Mouse (Mus musculus) CH12.LX (cell line): ENCODE measurements at regions not wholly inside any gene's neighbourhood (a gene's known extent, or its start where the extent isn't known, plus 50 kb on each side); places are given as distances from the start of the nearest gene placed in this dataset.

Source experiments
- DNase-seq: peaks from one replicate; pipeline ENCODE4 v3.0.0-alpha.2; 2013; ENCODE audit errors: extremely low read depth
- H3K27ac ChIP-seq: 2 replicates; pipeline ENCODE4 v1.5.1; 2012; ENCODE audit warnings: low read depth, mild to moderate bottlenecking, control low read depth, moderate library complexity; ENCODE audit not compliant: insufficient read depth
- H3K27me3 ChIP-seq: replicated peaks from 2 replicates; pipeline ENCODE3; 2012; ENCODE audit warnings: inconsistent platforms
- H3K36me3 ChIP-seq, 2 experiments: replicated peaks in 1 of 2; 2 replicates each; pipeline versions ENCODE3 to v1.6.1; 2012; ENCODE audit warnings: inconsistent platforms in 1 of 2, low read length in 1 of 2, mild to moderate bottlenecking in 1 of 2, mixed read lengths in 1 of 2, moderate library complexity in 1 of 2; ENCODE audit not compliant: control insufficient read depth in 1 of 2, insufficient read depth in 1 of 2
- H3K4me1 ChIP-seq, 2 experiments: 2 replicates each; pipeline ENCODE4 v1.6.1; 2012; ENCODE audit warnings: inconsistent platforms in 1 of 2, moderate library complexity in 1 of 2; ENCODE audit not compliant: insufficient read depth in 2 of 2, control insufficient read depth in 1 of 2
- H3K4me2 ChIP-seq: 2 replicates; pipeline ENCODE4 v1.6.1; 2012; ENCODE audit warnings: low read depth, mild to moderate bottlenecking, control low read depth; ENCODE audit not compliant: poor library complexity, insufficient read depth, severe bottlenecking
- H3K4me3 ChIP-seq, 3 experiments: fragments of 150-350 bp in 1 of 3; sonication (generic) in 1 of 3; replicated peaks in 1 of 3; 2 replicates each; pipeline versions ENCODE3 to v1.5.1; 2011 to 2012; ENCODE audit warnings: low read depth in 2 of 3, low read length in 2 of 3, mild to moderate bottlenecking in 2 of 3, moderate library complexity in 2 of 3, control low read depth in 1 of 3, improper control_type of control experiment in 1 of 3, inconsistent platforms in 1 of 3, mixed read lengths in 1 of 3; ENCODE audit not compliant: poor library complexity in 1 of 3
- H3K79me2 ChIP-seq: replicated peaks from 2 replicates; pipeline ENCODE4 v1.6.1; 2012; ENCODE audit warnings: mild to moderate bottlenecking, moderate library complexity; ENCODE audit not compliant: control insufficient read depth, poor library complexity, insufficient read depth, severe bottlenecking; ENCODE audit errors: extremely low read depth
- H3K9ac ChIP-seq: 2 replicates; pipeline ENCODE4 v1.6.1; 2012; ENCODE audit warnings: low read depth, mild to moderate bottlenecking, control low read depth, moderate library complexity; ENCODE audit not compliant: insufficient read depth
- H3K9me3 ChIP-seq: replicated peaks from 2 replicates; pipeline ENCODE3; 2012; ENCODE audit warnings: low read length, inconsistent platforms, mixed read lengths
- CHD1 ChIP-seq: IDR thresholded peaks from 2 replicates; pipeline ENCODE4 v1.6.1; 2012; ENCODE audit warnings: low read depth, low read length, improper control_type of control experiment, inconsistent platforms
- CTCF ChIP-seq, 2 experiments: IDR thresholded peaks in 1 of 2; conservative IDR thresholded peaks in 1 of 2; 2 replicates each; pipeline ENCODE4 v1.5.1; 2011 to 2012; ENCODE audit warnings: low read depth in 2 of 2, low read length in 2 of 2, improper control_type of control experiment in 1 of 2, inconsistent platforms in 1 of 2, mild to moderate bottlenecking in 1 of 2, moderate library complexity in 1 of 2
- E2F4 ChIP-seq: IDR thresholded peaks from 2 replicates; pipeline ENCODE4 v1.6.1; 2011; ENCODE audit warnings: low read depth, low read length, improper control_type of control experiment; ENCODE audit not compliant: insufficient replicate concordance
- ELF1 ChIP-seq: IDR thresholded peaks from 2 replicates; pipeline ENCODE4 v1.6.1; 2014; ENCODE audit warnings: low read depth, mild to moderate bottlenecking, inconsistent platforms, low read length, improper control_type of control experiment
- EP300 ChIP-seq: IDR thresholded peaks from 2 replicates; pipeline ENCODE4 v1.6.1; 2011; ENCODE audit warnings: low read length, improper control_type of control experiment
- ETS1 ChIP-seq: conservative IDR thresholded peaks from 2 replicates; pipeline ENCODE4 v1.6.1; 2012; ENCODE audit warnings: low read depth, mild to moderate bottlenecking, inconsistent platforms, low read length, improper control_type of control experiment, moderate library complexity
- GABPA ChIP-seq: IDR thresholded peaks from 2 replicates; pipeline ENCODE4 v1.6.1; 2012; ENCODE audit warnings: low read depth, low read length, improper control_type of control experiment, inconsistent platforms; ENCODE audit not compliant: insufficient replicate concordance
- HCFC1 ChIP-seq: IDR thresholded peaks from 2 replicates; pipeline ENCODE4 v1.6.1; 2012; ENCODE audit warnings: low read depth, mild to moderate bottlenecking, inconsistent platforms, low read length, improper control_type of control experiment
- JUN ChIP-seq: IDR thresholded peaks from 2 replicates; pipeline ENCODE4 v1.6.1; 2011; ENCODE audit warnings: low read depth, mild to moderate bottlenecking, low read length, improper control_type of control experiment, moderate library complexity; ENCODE audit not compliant: insufficient read depth
- KAT2A ChIP-seq: IDR thresholded peaks from 2 replicates; pipeline ENCODE4 v1.6.1; 2012; ENCODE audit warnings: low read length, improper control_type of control experiment, inconsistent platforms; ENCODE audit not compliant: insufficient replicate concordance
- MAX ChIP-seq: IDR thresholded peaks from 2 replicates; pipeline ENCODE4 v1.6.1; 2011; ENCODE audit warnings: low read length, improper control_type of control experiment
- MAZ ChIP-seq: IDR thresholded peaks from 2 replicates; pipeline ENCODE4 v1.6.1; 2012; ENCODE audit warnings: low read depth, mild to moderate bottlenecking, inconsistent platforms, low read length, improper control_type of control experiment, moderate library complexity
- MEF2A ChIP-seq: IDR thresholded peaks from 2 replicates; pipeline ENCODE4 v1.6.1; 2014; ENCODE audit warnings: low read depth, mild to moderate bottlenecking, inconsistent platforms, low read length, improper control_type of control experiment, borderline replicate concordance
- NELFE ChIP-seq: IDR thresholded peaks from 2 replicates; pipeline ENCODE4 v1.6.1; 2011; ENCODE audit warnings: low read depth, low read length, improper control_type of control experiment
- NRF1 ChIP-seq: IDR thresholded peaks from 2 replicates; pipeline ENCODE4 v1.6.1; 2014; ENCODE audit warnings: low read depth, mild to moderate bottlenecking, inconsistent platforms, low read length, improper control_type of control experiment, moderate library complexity
- PAX5 ChIP-seq: IDR thresholded peaks from 2 replicates; pipeline ENCODE4 v1.6.1; 2012; ENCODE audit warnings: low read length, inconsistent platforms, mixed read lengths
- POLR2A ChIP-seq: IDR thresholded peaks from 2 replicates; pipeline ENCODE4 v1.6.1; 2011; ENCODE audit warnings: low read depth, mild to moderate bottlenecking, improper control_type of control experiment, low read length
- POLR2AphosphoS2 ChIP-seq: IDR thresholded peaks from 2 replicates; pipeline ENCODE4 v1.6.1; 2011; ENCODE audit warnings: low read depth, low read length, improper control_type of control experiment
- RAD21 ChIP-seq: IDR thresholded peaks from 2 replicates; pipeline ENCODE4 v1.6.1; 2011; ENCODE audit warnings: low read depth, mild to moderate bottlenecking, low read length, improper control_type of control experiment, moderate library complexity
- SIN3A ChIP-seq: IDR thresholded peaks from 2 replicates; pipeline ENCODE4 v1.6.1; 2012; ENCODE audit warnings: low read length, improper control_type of control experiment, inconsistent platforms
- SMC3 ChIP-seq: IDR thresholded peaks from 2 replicates; pipeline ENCODE4 v1.6.1; 2011; ENCODE audit warnings: low read depth, low read length, improper control_type of control experiment
- TCF12 ChIP-seq: IDR thresholded peaks from 2 replicates; pipeline ENCODE4 v1.6.1; 2014; ENCODE audit warnings: low read depth, mild to moderate bottlenecking, inconsistent platforms, low read length, improper control_type of control experiment
- USF1 ChIP-seq: IDR thresholded peaks from 2 replicates; pipeline ENCODE4 v1.6.1; 2014; ENCODE audit warnings: low read depth, mild to moderate bottlenecking, inconsistent platforms, low read length, improper control_type of control experiment
- ZC3H11A ChIP-seq: IDR thresholded peaks from 2 replicates; pipeline ENCODE4 v1.6.1; 2012; ENCODE audit warnings: low read depth, mild to moderate bottlenecking, inconsistent platforms, low read length, improper control_type of control experiment
- ZKSCAN1 ChIP-seq: IDR thresholded peaks from 2 replicates; pipeline ENCODE4 v1.6.1; 2012; ENCODE audit warnings: low read depth, inconsistent platforms, low read length, improper control_type of control experiment, borderline replicate concordance
- ZNF384 ChIP-seq: IDR thresholded peaks from 2 replicates; pipeline ENCODE4 v1.6.1; 2012; ENCODE audit warnings: low read depth, low read length, improper control_type of control experiment, inconsistent platforms
- dilution Hi-C: fragments of 300-500 bp; cut with MboI; formaldehyde crosslinking; loops from 2 replicates; pipeline ENCODE4 v1.14.3; 2020; ENCODE audit warnings: low sequenced_read_pairs; ENCODE audit not compliant: extremely low pct_unique_long_range_greater_than_20kb, extremely low pct_ligation_motif_present
- in situ Hi-C: fragments of 300-500 bp; cut with MboI; formaldehyde crosslinking; loops from 3 replicates; pipeline ENCODE4 v1.14.3; 2019; ENCODE audit warnings: low sequenced_read_pairs, low pct_ligation_motif_present, low pct_unique_long_range_greater_than_20kb, mixed read lengths

DNA sequence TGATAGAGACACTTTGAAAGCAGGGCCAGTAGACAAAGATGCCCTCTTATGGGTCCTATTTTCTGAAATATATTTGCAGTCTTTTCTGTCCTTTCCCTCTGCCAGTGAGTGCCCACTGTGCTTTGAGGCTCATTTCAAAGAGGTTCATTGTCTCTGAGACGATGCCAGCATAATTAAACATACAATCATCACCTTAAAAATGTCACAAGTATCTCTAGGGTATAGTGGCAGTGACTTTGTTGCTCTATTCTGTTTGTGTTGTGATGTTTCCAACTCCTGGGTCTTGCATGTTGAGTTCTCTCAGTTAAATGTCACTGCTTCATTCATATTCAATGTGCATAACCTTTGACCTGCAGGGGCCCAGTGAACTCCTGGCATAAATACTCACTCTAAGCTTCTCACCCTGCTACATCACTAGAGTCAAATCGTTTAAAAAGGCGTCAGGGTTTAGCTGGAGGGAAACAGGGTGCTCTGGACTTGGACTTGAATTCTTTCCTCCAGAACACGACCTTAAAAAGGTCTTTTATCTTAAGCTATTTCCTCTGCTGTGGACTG is 122.1 kb upstream of the Plpp4 start:
- Histone ChIP-seq H3K4me2 (no peak overlapping the region), H3K36me3 (no peaks in the 10 kb centered on the region), H3K27ac (no peak overlapping the region), H3K79me2 (no peaks in the 10 kb centered on the region), H3K9me3 (no peaks in the 10 kb centered on the region), H3K27me3 (peaks cover 84% of the 10 kb centered on the region), H3K4me1 (peaks cover 0 to 2% of the 10 kb centered on the region in 2 experiments; a peak in 1 of 4 replicates), H3K4me3 (no peak overlapping the region), H3K9ac (no peak overlapping the region)
- in situ Hi-C loops (no loop called here), dilution Hi-C loops (no loop called here)
- TF ChIP-seq ELF1 (no peak), EP300 (no peak), RAD21 (no peak), GABPA (no peak), TCF12 (no peak), MEF2A (no peak), CHD1 (no peak), ETS1 (no peak), SMC3 (no peak), PAX5 (no peak), E2F4 (no peak), SIN3A (no peak), CTCF (conservative IDR thresholded peaks at IDR 0.05 in 1 of 2, IDR thresholded peaks at IDR 0.05 in 1 of 2; ENCODE audit: low read depth in 2 of 2, low read length in 2 of 2) (no peak), HCFC1 (no peak)
- no peak for DNase-seq

DNA sequence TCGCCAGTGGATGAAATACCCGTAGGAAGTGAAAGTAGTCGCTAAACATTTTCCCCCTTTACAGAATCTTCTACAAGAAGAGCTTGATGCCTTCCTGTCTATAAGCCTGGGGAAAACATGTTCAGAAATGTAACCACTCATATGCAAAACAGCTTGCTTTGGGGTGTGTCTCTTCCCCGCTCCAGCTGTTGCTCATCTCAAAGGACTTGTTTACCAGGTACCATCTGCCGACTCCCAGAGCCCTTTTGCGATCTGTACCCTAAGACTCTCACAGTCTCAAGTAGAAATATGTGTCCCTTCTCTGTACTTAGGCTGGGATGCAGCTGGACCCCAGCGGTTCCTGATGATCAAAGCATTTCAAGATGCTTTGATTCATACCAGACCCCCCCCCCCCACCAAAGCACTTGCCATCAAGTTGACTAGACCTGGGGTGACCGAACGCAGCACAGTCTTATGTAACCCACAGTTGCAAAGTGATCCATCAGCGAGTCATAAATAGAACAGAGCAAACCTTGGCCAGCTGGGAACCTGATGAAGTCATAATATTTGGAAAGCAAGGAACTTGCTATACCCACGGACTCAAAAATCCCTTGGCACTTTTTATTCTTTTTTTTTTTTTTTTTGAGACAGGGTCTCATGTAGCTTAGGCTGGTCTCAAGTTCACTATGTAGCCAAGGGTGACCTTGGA is 119.4 kb upstream of the Plpp4 start:
- Histone ChIP-seq H3K27ac (no peak overlapping the region), H3K9ac (no peak overlapping the region), H3K4me2 (peak overlapping the region; percentile 16; the same call in 1 of the 2 replicates), H3K36me3 (no peaks in the 10 kb centered on the region), H3K27me3 (peaks cover 86% of the 10 kb centered on the region), H3K4me1 (peaks cover 0 to 2% of the 10 kb centered on the region in 2 experiments; a peak in 1 of 4 replicates), H3K9me3 (no peaks in the 10 kb centered on the region), H3K4me3 (no peak overlapping the region), H3K79me2 (no peaks in the 10 kb centered on the region)
- TF ChIP-seq ZKSCAN1 (no peak), SIN3A (no peak), NELFE (no peak), TCF12 (no peak), PAX5 (no peak), JUN (no peak), ETS1 (no peak), CHD1 (no peak), ZNF384 (no peak), MAX (no peak), KAT2A (no peak), ZC3H11A (no peak), NRF1 (no peak), HCFC1 (no peak), EP300 (no peak), POLR2A (no peak), POLR2AphosphoS2 (no peak), USF1 (no peak), MAZ (no peak)
- dilution Hi-C loops = no loop called here
- in situ Hi-C loops = no loop called here
- no peak for DNase-seq
